Mouse (Mus musculus): ENCODE results near the gene Hic2. TPM values are rescaled to one million over a fixed set of nuclear protein-coding genes. Genes with fewer than 3 reads are reported as not detected.
A peak's percentile ranks its signal among the peaks of the same experiment; 100 is the strongest.

Gene Hic2
- total RNA-seq, 2 experiments from 2014 or later, result 5.3 to 6.1 TPM

GRCm38 (mm10) chr16:17275721-17276120 lies 42.3 kb downstream of the Hic2 start, which contains the start of gene Tmem191c:
Gene Tmem191c, plus strand, starts transcription at chr16:17276077.
- DNase-seq (ENCODE audit: low spot score in 2 of 2), result no peak

- DNase-seq (ENCODE audit: low spot score in 2 of 2), result peak; percentile 94 to 95
Observed at GRCm38 (mm10) chr16:17276164-17277151, 43.1 kb downstream of the Hic2 start.

- DNase-seq (ENCODE audit: low spot score in 2 of 2), result peak; percentile 66 to 76
Observed at GRCm38 (mm10) chr16:17277342-17278211, 44.2 kb downstream of the Hic2 start.

GRCm38 (mm10) chr16:17280471-17280870 lies 47.1 kb downstream of the Hic2 start:
- no peak for DNase-seq (ENCODE audit: low spot score in 2 of 2)

GRCm38 (mm10) chr16:17283151-17283550 lies 49.8 kb downstream of the Hic2 start:
- DNase-seq (ENCODE audit: low spot score in 2 of 2), result no peak

- no peak for DNase-seq (ENCODE audit: low spot score in 2 of 2)
Observed at GRCm38 (mm10) chr16:17287103-17287502, 53.7 kb downstream of the Hic2 start.

- DNase-seq (ENCODE audit: low spot score in 2 of 2), result no peak
Observed at GRCm38 (mm10) chr16:17291016-17291415, 57.6 kb downstream of the Hic2 start.

GRCm38 (mm10) chr16:17292751-17293150 lies 59.4 kb downstream of the Hic2 start:
- peak; percentile 54 to 77 for DNase-seq (ENCODE audit: low spot score in 2 of 2)

- no peak for DNase-seq (ENCODE audit: low spot score in 2 of 2)
Observed at GRCm38 (mm10) chr16:17300818-17301217, 67.4 kb downstream of the Hic2 start.

- no peak for DNase-seq (ENCODE audit: low spot score in 2 of 2)
Observed at GRCm38 (mm10) chr16:17303521-17304245, 70.3 kb downstream of the Hic2 start.

GRCm38 (mm10) chr16:17307461-17307860 lies 74.1 kb downstream of the Hic2 start:
- DNase-seq (ENCODE audit: low spot score in 2 of 2), result no peak

- DNase-seq (ENCODE audit: low spot score in 2 of 2), result no peak
Observed at GRCm38 (mm10) chr16:17309036-17309435, 75.7 kb downstream of the Hic2 start.

GRCm38 (mm10) chr16:17312531-17312930 lies 79.2 kb downstream of the Hic2 start:
- DNase-seq (ENCODE audit: low spot score in 2 of 2), result no peak

Other genes with a start within 250 kb of the Hic2 start
- 10 to 100 TPM; 30.8 to 40.4 TPM for gene Ypel1, start 163.9 kb upstream of the Hic2 start, total RNA-seq (2021)
- 10 to 100 TPM; 83.6 to 84.8 TPM for gene Ppil2, start 122.3 kb upstream of the Hic2 start, total RNA-seq (2021)
- gene 2610318N02Rik, start 108.4 kb upstream of the Hic2 start, total RNA-seq (2021), result 1 to 10 TPM; 2.4 to 3.9 TPM
- gene Sdf2l1, start 101.2 kb upstream of the Hic2 start, total RNA-seq (2021), result 10 to 100 TPM; 28.1 to 30.8 TPM
- gene Ydjc, start 89.0 kb upstream of the Hic2 start, total RNA-seq (2021), result 10 to 100 TPM; 23.7 to 26.4 TPM
- 1 to 10 TPM; 1.6 to 4.4 TPM for gene Ccdc116, start 86.3 kb upstream of the Hic2 start, total RNA-seq (2021)
- 100 to 1,000 TPM; 133 to 147 TPM for gene Ube2l3, start 30.9 kb upstream of the Hic2 start, total RNA-seq (2021)
- gene Rimbp3, start 25.0 kb upstream of the Hic2 start, total RNA-seq (2021), result 1 to 10 TPM; 1.8 to 2.0 TPM
- 100 to 1,000 TPM in 1 of 2 experiments, 10 to 100 TPM in 1; 92.5 to 102 TPM for gene Tmem191c, start 42.5 kb downstream of the Hic2 start, total RNA-seq (2021)
- gene Serpind1, start 97.8 kb downstream of the Hic2 start, total RNA-seq (2021), result 1 to 10 TPM; 3.1 TPM
- gene Snap29, start 172.4 kb downstream of the Hic2 start, total RNA-seq (2021), result 10 to 100 TPM; 22.0 to 23.5 TPM
- gene Pi4ka, start 172.7 kb downstream of the Hic2 start, total RNA-seq (2021), result 100 to 1,000 TPM; 350 to 352 TPM
- 10 to 100 TPM; 37.0 to 39.8 TPM for gene Crkl, start 218.4 kb downstream of the Hic2 start, total RNA-seq (2021)

All from left cerebral cortex, adult 18-20 months (tissue).